Mouse (Mus musculus) megakaryocyte-erythroid progenitor cell, adult 5-6 weeks (primary cell): Measurements from ENCODE around the gene Gm21103. TPM values are rescaled to one million over a fixed set of nuclear protein-coding genes. Genes with fewer than 3 reads are reported as not detected.
"Not testable (repeated sequence)": the region's sequence is repeated elsewhere in the genome, so short reads cannot be mapped to it uniquely, and the experiment has no call there.

Source experiments
- ATAC-seq: replicated peaks from 2 replicates; pipeline ENCODE4 v1.8.0; 2016; ENCODE audit warnings: mild to moderate bottlenecking, inconsistent platforms; ENCODE audit not compliant: severe bottlenecking, poor library complexity, low FRiP score, low TSS enrichment
- total RNA-seq, 2 experiments: library from RNA; stranded (forward) in 1 of 2; stranded (reverse) in 1 of 2; fragments of 200-1000, 215-1000 nt in 1 of 2; fragments of >200 nt in 1 of 2; fragmentation: Nextera tagmentation in 1 of 2; gene quantifications; 2 replicates each; pipeline ENCODE4 v1.2.3; 2014 to 2017

The Gm21103 gene
- not detected in 2 replicates for total RNA-seq (2014; fragmentation: Nextera tagmentation)
- not detected in 2 replicates for total RNA-seq (2017)

GRCm38 (mm10) chr14:6304743-6305142, at the start of gene Gm21103:
TSS of gene Gm21103 (minus strand) at chr14:6304843.
- ATAC-seq = not testable (repeated sequence)

- not testable (repeated sequence) for ATAC-seq
These were observed 38.9 kb upstream of the Gm21103 start, which contains the start of gene Gm3618 for GRCm38 (mm10) chr14:6343578-6343977. TSS of gene Gm3618 (minus strand) at chr14:6343678.

GRCm38 (mm10) chr14:6286931-6287715, 17.5 kb downstream of the Gm21103 start, which contains the start of gene Gm3411:
TSS of gene Gm3411 (minus strand) at chr14:6287250.
- not testable (repeated sequence) for ATAC-seq

Other genes with a start within 250 kb of the Gm21103 start
- gene Gm6337, start 246.6 kb downstream of the Gm21103 start, total RNA-seq (2014; fragmentation: Nextera tagmentation) = not detected in 2 replicates
- gene Gm6337, start 246.6 kb downstream of the Gm21103 start, total RNA-seq (2017) = not detected in 2 replicates
- not detected in 2 replicates for gene Gm8206, start 210.9 kb downstream of the Gm21103 start, total RNA-seq (2014; fragmentation: Nextera tagmentation)
- gene Gm8206, start 210.9 kb downstream of the Gm21103 start, total RNA-seq (2017) = not detected in 2 replicates
- gene Gm3468, start 196.2 kb downstream of the Gm21103 start, total RNA-seq (2014; fragmentation: Nextera tagmentation) = not detected in 2 replicates
- 0.65 TPM in 1 of 2 replicates, not detected in the other for gene Gm3468, start 196.2 kb downstream of the Gm21103 start, total RNA-seq (2017)
- gene Gm3476, start 179.0 kb downstream of the Gm21103 start, total RNA-seq (2014; fragmentation: Nextera tagmentation) = not detected in 2 replicates
- gene Gm3476, start 179.0 kb downstream of the Gm21103 start, total RNA-seq (2017) = not detected in 2 replicates
- gene Gm21560, start 85.6 kb downstream of the Gm21103 start, total RNA-seq (2014; fragmentation: Nextera tagmentation) = not detected in 2 replicates
- gene Gm21560, start 85.6 kb downstream of the Gm21103 start, total RNA-seq (2017) = not detected in 2 replicates
- gene Gm3411, start 17.6 kb downstream of the Gm21103 start, total RNA-seq (2014; fragmentation: Nextera tagmentation) = not detected in 2 replicates
- gene Gm3411, start 17.6 kb downstream of the Gm21103 start, total RNA-seq (2017) = not detected in 2 replicates
- gene Gm3618, start 38.8 kb upstream of the Gm21103 start, total RNA-seq (2014; fragmentation: Nextera tagmentation) = not detected in 2 replicates
- not detected in 2 replicates for gene Gm3618, start 38.8 kb upstream of the Gm21103 start, total RNA-seq (2017)
- gene Gm16440, start 85.5 kb upstream of the Gm21103 start, total RNA-seq (2014; fragmentation: Nextera tagmentation) = not detected in 2 replicates
- gene Gm16440, start 85.5 kb upstream of the Gm21103 start, total RNA-seq (2017) = not detected in 2 replicates
- gene Gm3591, start 107.6 kb upstream of the Gm21103 start, total RNA-seq (2014; fragmentation: Nextera tagmentation) = 1.1 TPM in 1 of 2 replicates, not detected in the other
- not detected in 2 replicates for gene Gm3591, start 107.6 kb upstream of the Gm21103 start, total RNA-seq (2017)
- not detected in 2 replicates for gene Gm3594, start 139.8 kb upstream of the Gm21103 start, total RNA-seq (2014; fragmentation: Nextera tagmentation)
- not detected in 2 replicates for gene Gm3594, start 139.8 kb upstream of the Gm21103 start, total RNA-seq (2017)
- not detected in 2 replicates for gene Gm8356, start 232.4 kb upstream of the Gm21103 start, total RNA-seq (2014; fragmentation: Nextera tagmentation)
- not detected in 2 replicates for gene Gm8356, start 232.4 kb upstream of the Gm21103 start, total RNA-seq (2017)